Mouse (Mus musculus) layer of hippocampus, adult 2 months (tissue): ENCODE data around the gene Gm12248. TPM values are rescaled to one million over a fixed set of nuclear protein-coding genes. Genes with fewer than 3 reads are reported as not detected.

ENCODE experiments used
- DNase-seq, 2 experiments: peaks; one replicate each; pipeline ENCODE4 v3.0.0; 2022; ENCODE audit warnings: low spot score in 2 of 2
- H3K27ac ChIP-seq: fragments of 200-600 bp; 2 replicates; pipeline ENCODE4 v1.8.1; 2022
- H3K4me3 ChIP-seq: fragments of 200-600 bp; 2 replicates; pipeline ENCODE4 v1.8.1; 2022; ENCODE audit warnings: mild to moderate bottlenecking
- CTCF ChIP-seq: fragments of 200-600 bp; conservative IDR thresholded peaks from 2 replicates; pipeline ENCODE4 v1.8.1; 2022; ENCODE audit warnings: antibody characterized with exemption, mild to moderate bottlenecking, moderate library complexity
- total RNA-seq, 2 experiments: library from RNA; stranded (reverse); gene quantifications; 2 replicates each; pipeline ENCODE4 v1.2.3; 2021

The Gm12248 gene
- total RNA-seq, 2 experiments from 2014 or later, result not detected

- no peak overlapping the region for H3K27ac ChIP-seq
- no peak overlapping the region for H3K4me3 ChIP-seq
- DNase-seq, result no peak
- TF ChIP-seq CTCF, result peak; percentile 72
Measured at GRCm38 (mm10) chr11:58046438-58046837, 46.5 kb downstream of the Gm12248 start.

- H3K27ac ChIP-seq, result no peak overlapping the region
- TF ChIP-seq CTCF, result no peak
- H3K4me3 ChIP-seq, result no peak overlapping the region
- DNase-seq, result no peak
Measured at GRCm38 (mm10) chr11:58042861-58043431, 50.0 kb downstream of the Gm12248 start.

GRCm38 (mm10) chr11:58039027-58039426 is 53.9 kb downstream of the Gm12248 start:
- DNase-seq, result peak in 1 of 2 experiments; percentile 19

DNA sequence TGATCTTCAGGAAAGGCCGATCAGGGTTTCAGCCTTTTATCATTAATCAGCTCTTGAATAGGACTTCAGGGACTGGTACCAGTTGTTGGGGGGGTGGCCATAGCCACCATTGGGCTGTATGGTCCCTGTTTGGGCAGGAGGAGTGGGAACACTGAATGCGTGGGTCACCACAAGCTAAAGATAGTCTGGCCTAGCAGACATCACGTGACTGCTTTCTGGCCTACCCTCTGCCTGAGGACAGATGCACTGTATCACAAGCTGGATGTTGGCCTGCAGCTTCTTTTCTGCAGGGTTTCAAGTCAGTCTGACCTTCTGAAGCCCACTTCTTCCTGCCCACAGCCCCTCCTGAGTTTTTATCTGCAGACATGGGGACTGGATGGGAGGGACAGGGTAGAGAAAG is 59.3 kb downstream of the Gm12248 start:
- no peak for TF ChIP-seq CTCF
- Histone ChIP-seq H3K4me3 (no peak overlapping the region), H3K27ac (no peak overlapping the region)
- DNase-seq, result no peak

More at GRCm38 (mm10) chr11:58039027-58039426, 53.9 kb downstream of the Gm12248 start:
- H3K4me3 ChIP-seq, result no peak overlapping the region
- peak; percentile 74 for TF ChIP-seq CTCF
- peak overlapping the region; percentile 3; the same call in 1 of the 2 replicates for H3K27ac ChIP-seq

DNA sequence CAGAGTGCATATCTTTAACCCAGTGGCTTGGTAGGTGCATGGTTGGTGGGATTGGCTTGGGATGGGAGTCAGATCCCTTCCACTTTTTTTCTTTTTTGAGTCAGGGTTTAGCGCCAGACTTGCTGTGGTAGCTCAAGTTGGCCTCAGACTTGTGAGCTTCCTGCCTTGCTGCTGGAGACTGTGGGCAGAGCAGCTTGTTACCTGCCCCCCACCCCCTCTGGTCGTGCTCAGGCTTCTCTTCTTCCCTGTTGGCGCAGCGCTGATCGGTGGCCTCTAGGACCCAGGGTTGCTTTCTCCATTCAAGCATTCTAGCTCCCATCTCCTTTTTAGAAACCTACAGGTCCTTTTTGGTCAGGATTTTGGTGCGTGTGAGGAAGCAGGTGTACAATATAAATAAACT is 61.8 kb downstream of the Gm12248 start:
- H3K4me3 ChIP-seq, result no peak overlapping the region
- H3K27ac ChIP-seq, result no peak overlapping the region
- TF ChIP-seq CTCF, result no peak
- DNase-seq, result no peak

DNA sequence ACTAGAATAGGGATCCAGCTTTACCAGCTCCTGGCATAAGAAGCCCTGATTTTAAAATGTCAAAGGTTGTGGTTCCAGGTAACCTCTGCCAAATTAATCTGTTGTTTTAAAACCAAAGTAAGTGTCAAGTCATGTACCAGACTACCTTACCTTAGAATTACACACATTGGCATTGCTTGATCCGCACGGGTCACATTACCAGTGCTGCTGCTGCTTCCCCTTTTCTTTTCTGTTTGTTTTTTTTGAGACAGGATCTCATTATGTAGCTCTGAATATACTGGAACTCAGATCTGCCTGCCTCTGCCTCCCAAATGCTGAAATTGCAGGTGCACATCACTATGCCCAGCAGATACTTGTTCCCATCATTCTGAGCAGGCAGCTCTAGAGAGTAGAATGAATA is 63.1 kb downstream of the Gm12248 start:
- Histone ChIP-seq H3K4me3 (no peak overlapping the region), H3K27ac (no peak overlapping the region)
- TF ChIP-seq CTCF, result no peak
- no peak for DNase-seq

DNA sequence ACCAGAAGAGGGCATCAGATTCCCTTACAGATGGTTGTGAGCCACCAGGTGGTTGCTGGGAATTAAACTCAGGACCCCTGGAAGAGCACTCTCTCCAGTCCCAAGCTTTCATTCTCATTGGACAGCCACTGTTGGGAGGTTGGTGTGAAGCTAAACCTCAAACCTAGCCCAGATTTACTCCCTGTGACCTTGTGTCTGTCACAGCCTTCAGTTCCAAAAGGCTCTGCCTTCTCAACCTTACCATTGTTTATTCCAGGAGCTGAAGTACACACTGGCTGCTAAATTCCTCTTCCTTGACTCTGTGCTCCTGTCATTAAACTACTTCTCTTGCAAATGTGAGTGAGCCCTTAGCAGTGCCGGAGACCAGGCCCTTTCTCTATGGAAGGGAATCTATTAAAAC is 64.0 kb downstream of the Gm12248 start:
- TF ChIP-seq CTCF, result no peak
- Histone ChIP-seq H3K4me3 (no peak overlapping the region), H3K27ac (no peak overlapping the region)
- no peak for DNase-seq

DNA sequence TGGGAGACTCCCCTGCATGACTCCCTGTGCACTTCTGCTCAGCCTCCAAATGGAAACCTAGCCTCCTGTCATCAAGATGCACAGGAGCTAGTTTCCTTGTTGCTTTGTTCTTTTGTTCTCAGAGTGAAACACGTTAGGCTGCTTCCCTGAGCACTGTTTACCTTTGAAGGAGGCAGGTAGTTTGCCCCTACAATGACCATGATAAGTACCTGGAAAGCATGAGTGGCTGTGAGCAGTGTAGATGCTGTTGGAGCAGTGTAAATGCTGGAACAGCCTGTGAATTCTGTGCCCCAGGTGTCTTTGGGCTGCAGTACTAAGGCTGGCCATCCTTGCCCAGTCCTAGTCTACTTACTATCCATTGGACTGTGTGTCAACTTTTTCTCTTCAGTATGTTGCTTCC is 66.1 kb downstream of the Gm12248 start:
- H3K27ac ChIP-seq, result no peak overlapping the region
- no peak for DNase-seq
- TF ChIP-seq CTCF, result no peak
- H3K4me3 ChIP-seq, result no peak overlapping the region

- Histone ChIP-seq H3K27ac (no peak overlapping the region), H3K4me3 (no peak overlapping the region)
- TF ChIP-seq CTCF, result no peak
- no peak for DNase-seq
Measured at GRCm38 (mm10) chr11:58026337-58026736, 66.6 kb downstream of the Gm12248 start.

DNA sequence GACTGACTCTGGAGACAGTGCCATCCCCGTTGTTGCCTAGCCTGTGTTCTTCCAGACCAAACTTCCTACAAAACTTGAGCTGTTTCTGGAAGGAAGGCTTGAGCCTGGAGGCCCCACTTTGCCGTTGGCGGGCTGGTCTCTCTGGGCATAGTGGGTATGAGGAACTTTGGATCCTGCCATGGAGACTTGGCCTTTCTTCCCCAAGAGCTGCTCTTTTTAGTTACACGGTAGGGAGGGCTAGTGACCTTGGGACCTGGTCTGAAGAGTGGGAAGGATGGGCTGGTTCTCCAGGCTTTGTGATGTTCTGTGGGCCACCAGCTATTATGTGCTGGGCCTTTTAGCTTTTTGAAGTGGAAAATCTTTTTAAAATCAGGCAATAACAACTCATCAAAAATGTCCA is 67.1 kb downstream of the Gm12248 start:
- H3K27ac ChIP-seq, result no peak overlapping the region
- TF ChIP-seq CTCF, result no peak
- no peak overlapping the region for H3K4me3 ChIP-seq
- DNase-seq, result no peak

- no peak for DNase-seq
- no peak for TF ChIP-seq CTCF
- no peak overlapping the region for H3K4me3 ChIP-seq
Measured at GRCm38 (mm10) chr11:58024671-58025070, 68.3 kb downstream of the Gm12248 start.

DNA sequence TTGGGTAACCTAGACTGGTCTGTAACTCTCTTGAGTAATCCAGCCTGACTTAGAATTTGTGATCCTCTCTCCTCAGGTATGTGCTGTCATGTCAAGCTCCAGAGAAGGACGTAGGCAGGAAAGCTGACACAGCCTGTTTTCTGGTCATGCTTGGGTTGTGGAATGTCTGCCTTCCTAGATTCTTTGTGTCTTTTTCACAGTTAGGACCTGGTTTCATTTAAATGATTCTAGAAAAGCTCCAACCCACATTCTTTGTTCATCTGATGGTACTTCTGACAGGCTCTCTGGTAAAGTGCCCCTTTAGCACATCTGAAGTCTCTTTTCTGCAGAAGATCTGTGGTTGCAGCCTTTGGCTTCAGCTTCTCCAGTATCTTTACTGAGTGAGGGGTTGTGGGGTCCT is 68.7 kb downstream of the Gm12248 start:
- no peak overlapping the region for H3K27ac ChIP-seq
- DNase-seq, result no peak
- no peak for TF ChIP-seq CTCF
- no peak overlapping the region for H3K4me3 ChIP-seq

More at GRCm38 (mm10) chr11:58024671-58025070, 68.3 kb downstream of the Gm12248 start:
- H3K27ac ChIP-seq, result no peak overlapping the region

DNA sequence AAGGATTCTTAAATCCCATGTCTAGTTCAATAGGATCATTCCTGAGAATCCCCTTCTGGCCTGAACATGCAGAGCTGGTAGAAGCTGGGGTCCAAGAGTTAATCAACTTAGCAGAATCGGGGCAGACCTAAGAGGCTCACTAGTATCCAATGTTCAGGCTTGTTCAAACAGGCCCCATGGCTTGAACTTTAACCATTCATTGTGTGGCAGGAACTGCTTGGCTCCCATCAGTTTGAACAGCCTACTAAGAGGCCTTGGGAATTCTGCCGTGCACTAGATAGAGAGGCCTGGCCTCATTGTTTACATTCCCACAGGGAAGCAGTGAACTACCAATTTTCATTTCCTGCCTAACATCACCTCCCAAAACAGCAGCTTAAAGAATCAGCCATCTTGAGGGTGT is 71.3 kb downstream of the Gm12248 start:
- no peak overlapping the region for H3K27ac ChIP-seq
- DNase-seq, result no peak
- H3K4me3 ChIP-seq, result no peak overlapping the region
- no peak for TF ChIP-seq CTCF

GRCm38 (mm10) chr11:58021095-58021494 is 71.8 kb downstream of the Gm12248 start:
- TF ChIP-seq CTCF, result no peak
- Histone ChIP-seq H3K4me3 (no peak overlapping the region), H3K27ac (no peak overlapping the region)
- no peak for DNase-seq

DNA sequence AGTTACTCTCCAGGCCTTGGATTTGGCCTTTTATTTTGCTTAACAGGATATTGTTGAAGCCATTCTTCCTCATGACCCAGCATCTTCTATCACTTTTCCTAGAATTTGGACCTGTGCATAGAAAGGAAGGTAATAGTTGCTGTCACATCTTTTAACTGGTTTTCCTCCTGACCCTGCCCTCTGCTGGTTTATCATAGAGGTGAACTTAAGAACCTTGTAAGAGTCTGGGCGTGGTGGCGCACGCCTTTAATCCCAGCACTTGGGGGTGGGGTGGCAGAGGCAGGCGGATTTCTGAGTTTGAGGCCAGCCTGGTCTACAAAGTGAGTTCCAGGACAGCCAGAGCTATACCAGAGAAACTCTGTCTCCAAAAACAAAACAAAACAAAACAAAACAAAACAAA is 74.2 kb downstream of the Gm12248 start:
- no peak for DNase-seq
- TF ChIP-seq CTCF, result no peak; the same call in 1 of the 2 replicates
- H3K27ac ChIP-seq, result no peak overlapping the region
- H3K4me3 ChIP-seq, result no peak overlapping the region
